Mouse (Mus musculus) CH12F3 (cell line): ENCODE data around the gene Arsj.

ENCODE experiments used
- in situ Hi-C: fragments of 300-500 bp; cut with MboI; formaldehyde crosslinking; loops from 2 replicates; pipeline ENCODE4 v1.14.3; 2020; ENCODE audit warnings: low sequenced_read_pairs

Gene Arsj

DNA sequence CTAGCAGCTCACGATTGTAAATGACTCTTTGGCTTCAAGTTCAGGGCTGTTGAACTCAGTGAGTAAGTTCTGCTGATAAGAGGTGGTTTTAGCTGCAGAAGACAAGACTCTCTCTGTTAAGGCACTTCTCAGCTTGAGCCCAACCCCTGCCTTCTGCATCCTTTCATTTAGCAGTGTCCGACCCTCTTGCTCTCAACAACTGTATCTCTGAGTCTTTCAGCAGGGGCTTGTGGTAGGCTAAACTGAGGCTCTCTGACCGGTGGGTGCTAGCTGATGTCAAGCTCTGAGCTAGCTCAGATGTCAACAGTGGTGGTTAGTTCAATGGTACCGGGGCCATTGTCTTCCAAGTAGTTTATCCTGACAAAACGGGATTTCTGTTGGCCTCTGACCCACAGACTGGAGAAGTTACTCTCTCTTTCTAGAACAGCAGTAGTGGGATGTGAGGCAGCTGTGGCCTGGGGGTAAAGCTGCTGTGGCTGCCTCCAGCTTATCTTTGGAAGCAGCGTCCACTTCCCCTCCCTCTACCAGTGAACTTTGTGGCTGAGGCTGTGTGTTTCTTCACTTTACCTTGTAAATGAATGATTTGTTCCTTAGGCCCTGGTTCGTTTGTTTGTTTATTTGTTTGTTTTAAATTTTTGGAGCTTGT is 34.6 kb downstream of the Arsj start:
- in situ Hi-C loops, result no loop called here

DNA sequence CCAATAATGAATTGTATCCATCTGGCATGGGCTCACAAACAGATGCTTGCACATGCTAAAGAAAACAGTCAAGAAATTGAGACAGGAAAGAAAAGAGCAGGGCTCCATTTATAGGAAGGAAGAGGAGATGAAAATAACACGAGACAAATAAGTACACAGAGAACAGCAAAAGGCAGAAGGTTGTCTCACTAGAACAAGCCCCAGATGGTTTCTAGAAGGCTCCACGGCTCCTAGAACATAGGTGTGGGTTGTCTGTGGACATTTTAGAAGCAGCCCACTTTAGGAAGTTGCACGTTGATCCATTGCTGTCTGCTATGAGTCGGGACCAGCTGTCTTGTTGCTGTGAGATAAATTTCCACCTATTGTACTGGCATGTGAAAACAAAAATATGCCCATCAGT is 37.2 kb downstream of the Arsj start:
- in situ Hi-C loops, result no loop called here

DNA sequence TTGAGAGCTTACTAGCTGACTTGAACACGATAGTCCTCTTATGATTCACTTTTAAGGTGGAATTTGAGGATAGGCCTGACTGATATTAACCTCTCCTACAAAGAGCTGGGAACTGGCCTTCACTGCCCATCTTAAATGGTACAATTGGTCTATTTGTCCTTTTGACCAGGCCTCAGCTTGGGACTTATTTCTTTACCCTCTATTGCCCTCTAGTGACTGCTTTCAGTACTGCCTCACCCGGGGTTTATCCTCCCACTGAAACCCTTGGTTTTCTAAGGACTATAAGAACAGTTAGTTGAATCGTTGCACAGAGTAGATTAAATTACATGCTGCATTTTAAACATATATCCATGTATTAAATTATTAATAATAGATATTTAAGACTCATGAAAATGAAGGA is 39.4 kb downstream of the Arsj start:
- in situ Hi-C loops, result no loop called here

DNA sequence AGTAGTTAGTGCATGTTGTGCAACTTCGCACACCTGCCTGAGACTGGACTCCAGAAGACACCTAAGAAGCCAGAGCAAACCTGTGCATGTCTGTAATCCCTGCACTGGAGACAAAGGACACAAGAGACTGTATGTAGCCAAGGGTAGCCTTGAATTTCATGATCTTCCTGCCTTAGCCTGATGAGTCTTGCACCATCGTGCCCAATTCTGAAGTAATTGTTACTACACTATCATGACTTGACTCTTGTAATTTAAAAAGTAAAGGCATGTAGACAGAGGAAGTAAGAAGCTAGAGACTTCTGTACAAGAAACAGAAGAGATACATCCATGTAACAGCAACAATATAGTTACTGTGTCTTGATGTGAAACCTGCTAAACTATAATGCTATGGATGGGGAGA is 40.7 kb downstream of the Arsj start:
- in situ Hi-C loops, result no loop called here

DNA sequence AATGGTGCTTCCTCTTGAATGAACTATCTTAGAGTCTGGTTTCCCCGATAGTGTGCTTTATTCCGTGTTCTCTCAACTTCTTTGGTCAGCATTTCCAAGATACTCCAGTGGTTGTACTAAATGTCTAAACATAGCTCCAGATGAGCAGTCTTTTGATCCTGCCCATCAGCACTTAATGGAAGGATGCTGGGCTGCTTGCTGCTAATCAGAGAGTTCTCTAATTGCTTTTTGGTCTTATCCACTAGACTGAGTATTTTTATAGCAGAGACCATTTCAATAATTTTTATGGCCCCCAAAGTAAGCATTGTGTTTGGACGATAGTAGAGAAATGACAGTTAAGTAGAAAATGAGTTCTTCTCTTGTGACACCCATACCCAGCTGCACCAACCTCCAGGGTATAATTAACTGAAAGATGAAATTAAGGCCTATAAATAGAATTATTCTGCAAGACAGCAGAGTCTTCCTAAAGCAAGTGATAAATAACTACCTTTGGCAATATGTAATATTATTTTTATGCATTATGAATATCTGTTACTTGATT is 67.1 kb downstream of the Arsj start:
- in situ Hi-C loops, result no loop called here

DNA sequence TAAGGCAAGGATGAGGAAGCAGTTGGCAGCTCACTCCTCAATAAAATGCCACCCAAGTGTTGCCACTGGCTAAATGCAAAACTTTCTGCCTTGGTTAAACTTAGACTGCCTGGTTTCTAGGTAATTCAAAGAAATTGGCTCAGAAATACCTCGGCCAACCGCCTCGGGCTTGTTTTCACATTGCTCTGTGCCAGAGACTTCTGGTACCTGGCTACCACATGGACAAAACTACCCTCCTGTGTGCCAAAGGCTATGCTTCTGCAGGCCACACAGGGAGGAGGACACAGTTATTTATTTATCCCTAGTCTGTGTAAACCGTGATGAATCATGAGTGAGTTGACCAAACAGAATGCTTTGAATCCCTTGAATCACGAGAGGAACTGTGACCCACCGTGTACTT is 75.8 kb downstream of the Arsj start:
- in situ Hi-C loops, result no loop called here

DNA sequence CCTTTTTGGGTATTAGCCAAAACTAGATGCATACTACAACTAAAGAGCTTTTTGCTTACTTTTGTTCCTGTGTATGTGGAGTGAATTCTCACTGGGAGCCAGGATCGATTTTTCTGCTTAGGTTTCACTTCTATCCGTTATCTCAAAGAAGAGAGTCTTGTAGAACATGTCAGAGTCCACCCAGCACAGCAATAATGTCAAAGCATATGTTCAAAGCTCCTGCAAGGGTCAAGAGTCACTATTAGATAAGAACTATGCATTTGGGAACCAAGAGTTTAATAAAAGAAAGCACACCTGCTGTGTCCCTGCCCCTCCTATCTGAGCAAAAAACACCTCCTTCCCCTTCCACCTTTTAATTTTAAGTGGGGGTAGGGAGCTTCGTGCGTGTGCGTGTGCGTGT is 85.6 kb downstream of the Arsj start:
- in situ Hi-C loops, result no loop called here

DNA sequence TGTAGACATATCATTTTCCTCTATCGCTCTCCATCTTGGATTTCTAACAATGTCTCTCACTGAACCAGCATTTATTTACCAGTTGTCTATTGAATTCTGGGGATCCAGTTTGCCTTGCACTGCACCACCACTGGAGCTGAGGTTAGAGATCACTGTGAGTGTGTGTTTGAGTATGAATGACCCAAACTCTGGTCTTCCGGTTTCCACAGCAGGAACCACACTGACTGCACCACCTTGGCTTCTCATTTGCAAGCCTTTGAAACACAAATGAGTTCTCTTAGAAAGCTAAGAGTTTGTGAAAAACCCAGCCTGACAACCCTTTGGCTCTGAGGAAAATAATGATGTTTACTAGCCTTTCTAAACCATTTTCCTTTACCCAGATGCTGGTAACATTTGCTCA is 86.0 kb downstream of the Arsj start:
- in situ Hi-C loops, result no loop called here

DNA sequence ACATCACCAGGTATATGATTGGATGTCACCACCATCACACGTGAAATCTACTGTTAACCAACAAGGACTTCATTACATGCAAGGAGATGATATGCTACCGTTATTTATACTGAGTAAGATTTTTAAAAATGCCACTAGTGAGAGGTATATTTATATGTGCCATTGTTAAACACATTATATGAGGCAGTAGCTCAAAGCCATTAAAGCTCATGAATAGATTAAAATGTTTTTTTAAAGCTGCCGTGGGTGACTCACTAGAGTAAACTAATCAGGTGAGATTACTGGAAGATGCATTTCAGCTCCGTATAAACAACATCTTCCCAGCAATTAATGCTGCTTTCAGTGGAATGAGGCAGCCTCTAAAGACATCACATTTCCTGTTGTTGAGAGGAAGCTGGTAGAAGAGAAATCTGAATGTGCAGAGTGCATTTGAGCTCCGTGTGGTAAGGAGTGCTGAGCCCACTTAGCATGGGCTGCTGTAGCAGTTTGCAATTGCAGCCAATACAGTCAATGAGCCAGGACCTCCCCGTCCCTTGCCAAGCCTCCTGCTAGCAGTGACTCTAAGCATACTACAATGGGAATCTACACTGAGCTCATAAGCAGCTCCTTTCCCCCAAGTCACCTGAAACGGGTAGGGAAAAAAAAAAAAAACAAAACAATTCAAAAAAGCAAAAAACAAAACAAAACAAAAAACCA is 92.5 kb downstream of the Arsj start:
- in situ Hi-C loops, result no loop called here

DNA sequence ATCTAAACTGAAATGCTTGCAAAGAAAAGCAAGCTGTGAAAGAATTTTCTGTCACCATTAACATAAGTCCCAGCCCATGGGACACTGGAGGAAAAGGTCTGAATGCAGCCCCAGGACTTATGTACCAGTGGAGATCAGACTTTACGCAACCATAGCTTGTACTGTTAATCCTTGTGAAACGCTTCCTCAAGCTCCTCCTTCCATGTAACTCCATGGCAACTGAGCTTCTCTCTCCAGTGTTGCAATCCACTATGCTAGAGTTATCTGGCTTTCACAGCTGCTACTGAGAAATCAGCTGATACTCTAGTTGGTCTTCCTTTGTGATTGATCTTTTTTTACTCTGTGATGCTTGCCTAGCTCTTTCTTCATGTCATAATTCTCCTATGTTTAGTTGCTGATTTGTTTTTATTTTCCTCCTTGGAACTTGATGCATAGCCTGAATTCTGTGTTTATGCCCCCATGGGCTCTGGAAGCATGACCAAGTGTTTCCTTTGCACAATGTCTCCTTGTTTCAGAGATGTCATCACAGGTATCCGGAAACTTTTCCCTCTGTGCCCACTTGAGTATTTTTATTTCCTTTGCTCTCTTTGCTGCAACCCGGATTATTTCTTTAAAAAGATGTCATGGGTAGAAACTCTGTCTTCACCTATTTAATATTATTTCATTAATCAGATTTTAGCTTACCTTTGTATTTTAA is 99.8 kb downstream of the Arsj start:
- in situ Hi-C loops, result no loop called here

DNA sequence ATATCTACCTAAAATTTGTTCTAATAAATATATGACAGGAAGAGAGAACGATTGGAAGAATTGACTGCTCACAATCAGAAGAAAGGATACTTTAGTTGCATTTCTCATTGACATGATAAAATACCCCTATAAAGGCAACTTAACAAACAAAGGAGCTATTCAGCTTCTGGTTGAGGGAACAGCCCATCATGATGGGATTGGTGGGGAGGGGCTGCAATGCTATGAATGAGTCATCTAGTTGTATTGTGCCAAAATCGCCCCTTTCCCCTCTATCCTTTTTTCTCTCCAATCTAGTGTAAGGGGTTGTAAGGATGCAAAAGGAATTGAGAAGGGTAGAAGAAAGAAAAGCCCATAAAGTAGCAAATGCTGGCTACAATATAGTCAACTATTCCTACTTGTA is 100.8 kb downstream of the Arsj start:
- in situ Hi-C loops, result no loop called here
